Mouse (Mus musculus) bone marrow macrophage, adult 2 months (primary cell): ENCODE measurements at regions not wholly inside any gene's neighbourhood (a gene's known extent, or its start where the extent isn't known, plus 50 kb on each side); places are given as distances from the start of the nearest gene placed in this dataset.

ENCODE experiments used
- CTCF ChIP-seq: IDR thresholded peaks from 2 replicates; pipeline ENCODE4 v1.5.1; 2012; ENCODE audit warnings: low read depth, mild to moderate bottlenecking, low read length, moderate library complexity
- POLR2A ChIP-seq: IDR thresholded peaks from 2 replicates; pipeline ENCODE4 v1.6.1; 2012; ENCODE audit warnings: mild to moderate bottlenecking, low read depth, low read length, borderline replicate concordance

- TF ChIP-seq POLR2A (no peak), CTCF (no peak)
Measured at GRCm38 (mm10) chr10:17551869-17552268, 171.1 kb upstream of the Cited2 start.
